Mouse (Mus musculus): ENCODE measurements around the gene Srrm4. TPM values are rescaled to one million over a fixed set of nuclear protein-coding genes. Genes with fewer than 3 reads are reported as not detected.

The Srrm4 gene
- polyA plus RNA-seq, 1 experiment from 2014 or later: 0.47 TPM

GRCm38 (mm10) chr5:116456796-116457515 lies 134.7 kb downstream of the Srrm4 start:
- Histone ChIP-seq H3K4me2 (ENCODE audit: low read depth, low read length) (no peak overlapping the region), H3K4me1 (ENCODE audit: control insufficient read depth, low read depth, low read length) (no peaks in the 10 kb centered on the region), H3K9ac (ENCODE audit: low read depth, low read length) (no peak overlapping the region), H3K27ac (ENCODE audit: low read length) (no peak overlapping the region), H3K4me3 (ENCODE audit: low read depth, low read length) (no peak overlapping the region), H3K36me3 (ENCODE audit: control insufficient read depth, insufficient read depth) (no peaks in the 10 kb centered on the region), H3K27me3 (ENCODE audit: control insufficient read depth, insufficient read depth, low read depth, low read length) (peaks cover 4% of the 10 kb centered on the region; the same call in 1 of the 2 replicates), H3K9me3 (replicated peaks; ENCODE audit: control insufficient read depth, low read length) (no peaks in the 10 kb centered on the region)
- WGBS (ENCODE audit: insufficient replicate concordance): 25% methylated on average over 10 of the region's 10 CpGs
- no peak for ATAC-seq (ENCODE audit: low read depth)

GRCm38 (mm10) chr5:116453401-116453851 lies 138.2 kb downstream of the Srrm4 start:
- Histone ChIP-seq H3K27ac (ENCODE audit: low read length) (no peak overlapping the region), H3K4me3 (ENCODE audit: low read depth, low read length) (peak overlapping the region; percentile 40), H3K27me3 (ENCODE audit: control insufficient read depth, insufficient read depth, low read depth, low read length) (peaks cover 4% of the 10 kb centered on the region; the same call in 1 of the 2 replicates), H3K4me1 (ENCODE audit: control insufficient read depth, low read depth, low read length) (no peaks in the 10 kb centered on the region), H3K9me3 (replicated peaks; ENCODE audit: control insufficient read depth, low read length) (no peaks in the 10 kb centered on the region), H3K9ac (ENCODE audit: low read depth, low read length) (0 out of 2 replicates have a peak overlapping the region, but pooled peaks have one; percentile 28), H3K36me3 (ENCODE audit: control insufficient read depth, insufficient read depth) (no peaks in the 10 kb centered on the region), H3K4me2 (ENCODE audit: low read depth, low read length) (peak overlapping the region; percentile 47)
- WGBS (ENCODE audit: insufficient replicate concordance): 5% methylated on average over 27 of the region's 27 CpGs
- no peak for ATAC-seq (ENCODE audit: low read depth)

- 58% methylated on average over 8 of the region's 8 CpGs for WGBS (ENCODE audit: insufficient replicate concordance)
- Histone ChIP-seq H3K4me3 (ENCODE audit: low read depth, low read length) (no peak overlapping the region), H3K4me2 (ENCODE audit: low read depth, low read length) (no peak overlapping the region), H3K9me3 (replicated peaks; ENCODE audit: control insufficient read depth, low read length) (no peaks in the 10 kb centered on the region), H3K36me3 (ENCODE audit: control insufficient read depth, insufficient read depth) (no peaks in the 10 kb centered on the region), H3K4me1 (ENCODE audit: control insufficient read depth, low read depth, low read length) (no peaks in the 10 kb centered on the region), H3K27me3 (ENCODE audit: control insufficient read depth, insufficient read depth, low read depth, low read length) (peaks cover 4% of the 10 kb centered on the region; the same call in 1 of the 2 replicates), H3K27ac (ENCODE audit: low read length) (no peak overlapping the region), H3K9ac (ENCODE audit: low read depth, low read length) (no peak overlapping the region)
- ATAC-seq (ENCODE audit: low read depth): no peak
These were observed 140.7 kb downstream of the Srrm4 start for GRCm38 (mm10) chr5:116450901-116451300.

- peaks cover 4% of the 10 kb centered on the region; the same call in 1 of the 2 replicates for H3K27me3 ChIP-seq (ENCODE audit: control insufficient read depth, insufficient read depth, low read depth, low read length)
- no peak overlapping the region for H3K4me2 ChIP-seq (ENCODE audit: low read depth, low read length)
- no peaks in the 10 kb centered on the region for H3K9me3 ChIP-seq (replicated peaks; ENCODE audit: control insufficient read depth, low read length)
- no peaks in the 10 kb centered on the region for H3K4me1 ChIP-seq (ENCODE audit: control insufficient read depth, low read depth, low read length)
- ATAC-seq (ENCODE audit: low read depth): no peak
- H3K4me3 ChIP-seq (ENCODE audit: low read depth, low read length): no peak overlapping the region
- no peak overlapping the region for H3K27ac ChIP-seq (ENCODE audit: low read length)
- WGBS (ENCODE audit: insufficient replicate concordance): 39% methylated on average over 8 of the region's 8 CpGs
- no peak overlapping the region for H3K9ac ChIP-seq (ENCODE audit: low read depth, low read length)
- H3K36me3 ChIP-seq (ENCODE audit: control insufficient read depth, insufficient read depth): no peaks in the 10 kb centered on the region
These were observed 141.9 kb downstream of the Srrm4 start for GRCm38 (mm10) chr5:116449522-116450225.

- Histone ChIP-seq H3K9ac (ENCODE audit: low read depth, low read length) (no peak overlapping the region), H3K27ac (ENCODE audit: low read length) (no peak overlapping the region), H3K9me3 (replicated peaks; ENCODE audit: control insufficient read depth, low read length) (no peaks in the 10 kb centered on the region), H3K4me1 (ENCODE audit: control insufficient read depth, low read depth, low read length) (no peaks in the 10 kb centered on the region), H3K4me2 (ENCODE audit: low read depth, low read length) (peak overlapping the region; percentile 34; the same call in 1 of the 2 replicates), H3K27me3 (ENCODE audit: control insufficient read depth, insufficient read depth, low read depth, low read length) (peaks cover 4% of the 10 kb centered on the region; the same call in 1 of the 2 replicates), H3K4me3 (ENCODE audit: low read depth, low read length) (no peak overlapping the region), H3K36me3 (ENCODE audit: control insufficient read depth, insufficient read depth) (no peaks in the 10 kb centered on the region)
- ATAC-seq (ENCODE audit: low read depth): no peak
- WGBS (ENCODE audit: insufficient replicate concordance): 4% methylated on average over 11 of the region's 11 CpGs
These were observed 143.0 kb downstream of the Srrm4 start for GRCm38 (mm10) chr5:116448409-116449191.

GRCm38 (mm10) chr5:116447821-116448350 lies 143.7 kb downstream of the Srrm4 start:
- WGBS (ENCODE audit: insufficient replicate concordance): 30% methylated on average over 11 of the region's 11 CpGs
- H3K4me1 ChIP-seq (ENCODE audit: control insufficient read depth, low read depth, low read length): no peaks in the 10 kb centered on the region
- peak overlapping the region; percentile 34; the same call in 1 of the 2 replicates for H3K4me2 ChIP-seq (ENCODE audit: low read depth, low read length)
- H3K9ac ChIP-seq (ENCODE audit: low read depth, low read length): no peak overlapping the region
- H3K27ac ChIP-seq (ENCODE audit: low read length): no peak overlapping the region
- no peaks in the 10 kb centered on the region for H3K27me3 ChIP-seq (ENCODE audit: control insufficient read depth, insufficient read depth, low read depth, low read length)
- H3K9me3 ChIP-seq (replicated peaks; ENCODE audit: control insufficient read depth, low read length): no peaks in the 10 kb centered on the region
- no peak overlapping the region for H3K4me3 ChIP-seq (ENCODE audit: low read depth, low read length)
- H3K36me3 ChIP-seq (ENCODE audit: control insufficient read depth, insufficient read depth): no peaks in the 10 kb centered on the region
- no peak for ATAC-seq (ENCODE audit: low read depth)

GRCm38 (mm10) chr5:116446552-116446951 lies 145.1 kb downstream of the Srrm4 start:
- Histone ChIP-seq H3K27me3 (ENCODE audit: control insufficient read depth, insufficient read depth, low read depth, low read length) (no peaks in the 10 kb centered on the region), H3K4me2 (ENCODE audit: low read depth, low read length) (peak overlapping the region; percentile 36; the same call in 1 of the 2 replicates), H3K4me1 (ENCODE audit: control insufficient read depth, low read depth, low read length) (no peaks in the 10 kb centered on the region), H3K9ac (ENCODE audit: low read depth, low read length) (no peak overlapping the region; the same call in 1 of the 2 replicates), H3K4me3 (ENCODE audit: low read depth, low read length) (peak overlapping the region; percentile 19), H3K27ac (ENCODE audit: low read length) (peak overlapping the region; percentile 83), H3K36me3 (ENCODE audit: control insufficient read depth, insufficient read depth) (no peaks in the 10 kb centered on the region), H3K9me3 (replicated peaks; ENCODE audit: control insufficient read depth, low read length) (no peaks in the 10 kb centered on the region)
- WGBS (ENCODE audit: insufficient replicate concordance): 42% methylated on average over 23 of the region's 23 CpGs
- ATAC-seq (ENCODE audit: low read depth): peak; percentile 62

- Histone ChIP-seq H3K36me3 (ENCODE audit: control insufficient read depth, insufficient read depth) (no peaks in the 10 kb centered on the region), H3K9ac (ENCODE audit: low read depth, low read length) (no peak overlapping the region; the same call in 1 of the 2 replicates), H3K9me3 (replicated peaks; ENCODE audit: control insufficient read depth, low read length) (no peaks in the 10 kb centered on the region), H3K27ac (ENCODE audit: low read length) (peak overlapping the region; percentile 83), H3K4me2 (ENCODE audit: low read depth, low read length) (peak overlapping the region; percentile 36; the same call in 1 of the 2 replicates), H3K4me1 (ENCODE audit: control insufficient read depth, low read depth, low read length) (no peaks in the 10 kb centered on the region), H3K27me3 (ENCODE audit: control insufficient read depth, insufficient read depth, low read depth, low read length) (no peaks in the 10 kb centered on the region), H3K4me3 (ENCODE audit: low read depth, low read length) (peak overlapping the region; percentile 19)
- WGBS (ENCODE audit: insufficient replicate concordance): 37% methylated on average over 10 of the region's 10 CpGs
- ATAC-seq (ENCODE audit: low read depth): peak; percentile 86
These were observed 145.8 kb downstream of the Srrm4 start for GRCm38 (mm10) chr5:116445634-116446367.

All from liver, embryonic 16.5 days (tissue).